Mouse (Mus musculus): Measurements from ENCODE around the gene Pck1. TPM values are rescaled to one million over a fixed set of nuclear protein-coding genes. Genes with fewer than 3 reads are reported as not detected.
A peak's percentile ranks its signal among the peaks of the same experiment; 100 is the strongest.

The Pck1 gene
- polyA plus RNA-seq, 1 experiment: 0.76 TPM

GRCm38 (mm10) chr2:173172386-173172785, 19.5 kb downstream of the Pck1 start:
- H3K36me3 ChIP-seq (ENCODE audit: control insufficient read depth, insufficient read depth, low read length): no peaks in the 10 kb centered on the region
- DNase-seq (ENCODE audit: low read depth in 1 of 2, low spot score in 2 of 2): no peak
- H3K27me3 ChIP-seq (ENCODE audit: control insufficient read depth, insufficient read depth, low read length): peaks cover 2% of the 10 kb centered on the region; the same call in 1 of the 2 replicates
- H3K4me3 ChIP-seq (ENCODE audit: extremely low read depth, insufficient read depth, insufficient read length): no peak overlapping the region
- peaks cover 5% of the 10 kb centered on the region; the same call in 1 of the 2 replicates for H3K4me1 ChIP-seq (ENCODE audit: control insufficient read depth, insufficient read depth, insufficient read length)
- H3K27ac ChIP-seq (ENCODE audit: insufficient read depth, low read length): no peak overlapping the region
- no peak for TF ChIP-seq CTCF (IDR thresholded peaks at IDR 0.05; ENCODE audit: extremely low read depth, insufficient read depth, insufficient read length, insufficient replicate concordance)
- no peak for TF ChIP-seq POLR2A (IDR thresholded peaks at IDR 0.05; ENCODE audit: low read depth, low read length)
- 55% methylated on average over 1 of the region's 1 CpGs for WGBS

DNA sequence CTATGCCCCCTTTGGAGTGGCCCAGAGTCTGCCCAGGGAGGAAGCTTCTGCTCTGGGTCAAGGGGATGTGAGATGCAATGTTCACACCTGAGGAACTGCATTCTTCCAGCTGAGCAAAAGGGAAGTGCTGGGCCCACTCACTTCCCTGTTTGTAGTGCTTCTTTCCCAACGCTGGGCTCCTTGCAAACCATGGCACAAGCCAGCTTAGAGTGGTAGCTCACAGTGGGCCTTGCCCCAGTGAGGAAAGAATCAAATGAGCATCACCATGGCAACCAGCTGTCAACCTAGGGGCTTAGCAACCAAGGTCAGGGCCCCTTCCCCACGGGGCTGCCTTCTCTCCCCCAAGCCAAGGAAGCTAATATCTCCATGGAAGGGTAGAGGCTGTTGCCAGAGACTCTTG, 20.2 kb downstream of the Pck1 start:
- no peak overlapping the region for H3K27ac ChIP-seq (ENCODE audit: insufficient read depth, low read length)

DNA sequence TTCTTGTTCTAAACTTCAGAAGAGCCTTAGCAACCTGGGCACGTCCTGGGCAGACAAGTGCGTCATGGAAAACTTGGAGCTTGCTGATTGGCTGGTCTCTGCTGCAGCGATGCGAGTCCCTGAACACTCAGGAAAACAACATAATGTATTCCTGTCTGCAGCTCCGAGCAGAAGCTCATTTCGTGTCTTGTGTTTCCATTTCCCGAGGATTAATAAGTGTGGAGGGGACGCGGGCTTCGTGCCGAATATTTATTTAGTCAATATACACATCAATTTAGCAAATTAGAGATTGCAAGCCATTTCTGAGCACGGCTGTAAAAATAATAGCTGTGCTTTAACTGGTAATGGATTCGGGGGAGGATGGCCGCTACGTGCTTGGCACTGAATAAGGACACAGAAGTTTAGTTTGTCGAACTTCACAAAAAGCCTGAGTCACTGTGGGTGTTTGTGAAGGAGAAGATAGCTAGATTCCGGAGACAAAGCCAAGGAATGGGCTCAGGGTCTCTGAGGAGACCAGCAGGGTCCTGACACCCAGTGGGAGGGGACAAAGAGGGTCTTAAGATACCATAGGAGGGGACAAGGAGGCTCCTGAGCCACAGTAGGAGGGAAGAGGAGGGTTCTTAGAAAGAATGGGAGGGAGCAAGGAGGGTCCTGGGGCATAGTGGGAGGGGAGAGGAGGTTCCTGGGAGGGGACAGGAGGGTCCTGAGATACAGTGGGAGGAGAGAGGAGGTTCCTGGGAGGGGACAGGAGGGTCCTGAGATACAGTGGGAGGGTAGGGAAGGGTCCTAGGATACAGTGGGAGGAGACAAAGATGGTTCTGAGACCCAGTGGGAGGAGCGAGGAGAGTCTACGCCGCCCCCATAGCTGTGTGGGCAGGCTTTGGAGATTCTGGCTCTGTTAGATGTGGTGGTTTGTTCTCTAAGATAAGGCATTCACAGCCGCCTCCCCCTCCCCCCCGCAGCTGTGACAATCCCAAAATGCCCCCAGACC, 21.0 kb downstream of the Pck1 start:
- Histone ChIP-seq H3K27me3 (ENCODE audit: control insufficient read depth, insufficient read depth, low read length) (peaks cover 2% of the 10 kb centered on the region; the same call in 1 of the 2 replicates), H3K27ac (ENCODE audit: insufficient read depth, low read length) (no peak overlapping the region), H3K36me3 (ENCODE audit: control insufficient read depth, insufficient read depth, low read length) (no peaks in the 10 kb centered on the region), H3K4me1 (ENCODE audit: control insufficient read depth, insufficient read depth, insufficient read length) (peaks cover 5% of the 10 kb centered on the region; the same call in 1 of the 2 replicates), H3K4me3 (ENCODE audit: extremely low read depth, insufficient read depth, insufficient read length) (no peak overlapping the region)
- TF ChIP-seq CTCF (IDR thresholded peaks at IDR 0.05; ENCODE audit: extremely low read depth, insufficient read depth, insufficient read length, insufficient replicate concordance): no peak
- no peak for TF ChIP-seq POLR2A (IDR thresholded peaks at IDR 0.05; ENCODE audit: low read depth, low read length)
- 37% methylated on average over 22 of the region's 22 CpGs for WGBS
- DNase-seq (ENCODE audit: low read depth in 1 of 2, low spot score in 2 of 2): peak in 1 of 2 experiments; percentile 2

More for the DNA sequence above, 20.2 kb downstream of the Pck1 start:
- WGBS: 17% methylated on average over 2 of the region's 2 CpGs
- Histone ChIP-seq H3K4me1 (ENCODE audit: control insufficient read depth, insufficient read depth, insufficient read length) (peaks cover 5% of the 10 kb centered on the region; the same call in 1 of the 2 replicates), H3K4me3 (ENCODE audit: extremely low read depth, insufficient read depth, insufficient read length) (no peak overlapping the region), H3K27me3 (ENCODE audit: control insufficient read depth, insufficient read depth, low read length) (peaks cover 2% of the 10 kb centered on the region; the same call in 1 of the 2 replicates), H3K36me3 (ENCODE audit: control insufficient read depth, insufficient read depth, low read length) (no peaks in the 10 kb centered on the region)
- DNase-seq (ENCODE audit: low read depth in 1 of 2, low spot score in 2 of 2): peak in 1 of 2 experiments; percentile 1
- no peak for TF ChIP-seq POLR2A (IDR thresholded peaks at IDR 0.05; ENCODE audit: low read depth, low read length)
- no peak for TF ChIP-seq CTCF (IDR thresholded peaks at IDR 0.05; ENCODE audit: extremely low read depth, insufficient read depth, insufficient read length, insufficient replicate concordance)

GRCm38 (mm10) chr2:173174569-173174968, 21.7 kb downstream of the Pck1 start:
- DNase-seq (ENCODE audit: low read depth in 1 of 2, low spot score in 2 of 2): peak in 1 of 2 experiments; percentile 0
- H3K27ac ChIP-seq (ENCODE audit: insufficient read depth, low read length): no peak overlapping the region
- TF ChIP-seq POLR2A (IDR thresholded peaks at IDR 0.05; ENCODE audit: low read depth, low read length): no peak
- H3K4me3 ChIP-seq (ENCODE audit: extremely low read depth, insufficient read depth, insufficient read length): no peak overlapping the region
- 47% methylated on average over 1 of the region's 1 CpGs for WGBS
- H3K36me3 ChIP-seq (ENCODE audit: control insufficient read depth, insufficient read depth, low read length): no peaks in the 10 kb centered on the region
- peaks cover 5% of the 10 kb centered on the region; the same call in 1 of the 2 replicates for H3K4me1 ChIP-seq (ENCODE audit: control insufficient read depth, insufficient read depth, insufficient read length)
- peaks cover 2% of the 10 kb centered on the region; the same call in 1 of the 2 replicates for H3K27me3 ChIP-seq (ENCODE audit: control insufficient read depth, insufficient read depth, low read length)

DNA sequence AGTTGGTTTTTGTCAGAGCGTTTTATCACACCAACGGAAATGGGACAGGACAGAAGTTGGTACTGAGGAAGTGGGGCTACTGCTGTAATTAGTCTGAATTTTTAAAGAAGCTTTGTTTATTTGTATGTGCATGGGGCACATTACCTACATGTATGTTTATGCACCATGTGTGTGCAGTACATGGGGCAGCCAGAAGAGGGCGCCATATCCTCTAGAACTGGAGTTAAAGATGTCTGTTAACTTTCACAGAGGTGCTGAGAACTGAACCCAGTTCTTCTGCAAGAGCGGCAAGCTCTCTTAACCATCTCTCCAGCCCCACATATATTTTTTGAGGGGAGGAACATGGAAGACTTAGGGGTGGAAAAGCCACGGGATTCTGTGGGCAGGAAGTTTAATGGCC, 22.9 kb downstream of the Pck1 start:
- WGBS: 86% methylated on average over 5 of the region's 5 CpGs
- H3K27ac ChIP-seq (ENCODE audit: insufficient read depth, low read length): no peak overlapping the region
- peak in 1 of 2 experiments; percentile 0 for DNase-seq (ENCODE audit: low read depth in 1 of 2, low spot score in 2 of 2)
- peaks cover 2% of the 10 kb centered on the region; the same call in 1 of the 2 replicates for H3K27me3 ChIP-seq (ENCODE audit: control insufficient read depth, insufficient read depth, low read length)
- TF ChIP-seq POLR2A (IDR thresholded peaks at IDR 0.05; ENCODE audit: low read depth, low read length): no peak
- TF ChIP-seq CTCF (IDR thresholded peaks at IDR 0.05; ENCODE audit: extremely low read depth, insufficient read depth, insufficient read length, insufficient replicate concordance): no peak
- H3K4me1 ChIP-seq (ENCODE audit: control insufficient read depth, insufficient read depth, insufficient read length): peaks cover 5% of the 10 kb centered on the region; the same call in 1 of the 2 replicates
- no peaks in the 10 kb centered on the region for H3K36me3 ChIP-seq (ENCODE audit: control insufficient read depth, insufficient read depth, low read length)
- no peak overlapping the region for H3K4me3 ChIP-seq (ENCODE audit: extremely low read depth, insufficient read depth, insufficient read length)

GRCm38 (mm10) chr2:173177481-173177880, 24.6 kb downstream of the Pck1 start:
- H3K36me3 ChIP-seq (ENCODE audit: control insufficient read depth, insufficient read depth, low read length): no peaks in the 10 kb centered on the region
- WGBS: 26% methylated on average over 5 of the region's 5 CpGs
- peaks cover 5% of the 10 kb centered on the region; the same call in 1 of the 2 replicates for H3K4me1 ChIP-seq (ENCODE audit: control insufficient read depth, insufficient read depth, insufficient read length)
- TF ChIP-seq POLR2A (IDR thresholded peaks at IDR 0.05; ENCODE audit: low read depth, low read length): no peak
- no peak overlapping the region for H3K4me3 ChIP-seq (ENCODE audit: extremely low read depth, insufficient read depth, insufficient read length)
- H3K27me3 ChIP-seq (ENCODE audit: control insufficient read depth, insufficient read depth, low read length): peaks cover 2% of the 10 kb centered on the region; the same call in 1 of the 2 replicates
- no peak for DNase-seq (ENCODE audit: low read depth in 1 of 2, low spot score in 2 of 2)
- H3K27ac ChIP-seq (ENCODE audit: insufficient read depth, low read length): no peak overlapping the region
